Mouse (Mus musculus): ENCODE results near the gene Drg1. TPM values are rescaled to one million over a fixed set of nuclear protein-coding genes. Genes with fewer than 3 reads are reported as not detected.

The Drg1 gene
- total RNA-seq (2021), result 10 to 100 TPM; 92.5 to 93.4 TPM
- long read RNA-seq, transcript Drg1-201 (9 exons, 1,546 nt), result major isoform, 79 of 101 reads
- long read RNA-seq, partial matches to known transcripts, result 4 of 101 reads
- long read RNA-seq, other reads (novel, unspliced or antisense), result 18 of 101 reads

DNA sequence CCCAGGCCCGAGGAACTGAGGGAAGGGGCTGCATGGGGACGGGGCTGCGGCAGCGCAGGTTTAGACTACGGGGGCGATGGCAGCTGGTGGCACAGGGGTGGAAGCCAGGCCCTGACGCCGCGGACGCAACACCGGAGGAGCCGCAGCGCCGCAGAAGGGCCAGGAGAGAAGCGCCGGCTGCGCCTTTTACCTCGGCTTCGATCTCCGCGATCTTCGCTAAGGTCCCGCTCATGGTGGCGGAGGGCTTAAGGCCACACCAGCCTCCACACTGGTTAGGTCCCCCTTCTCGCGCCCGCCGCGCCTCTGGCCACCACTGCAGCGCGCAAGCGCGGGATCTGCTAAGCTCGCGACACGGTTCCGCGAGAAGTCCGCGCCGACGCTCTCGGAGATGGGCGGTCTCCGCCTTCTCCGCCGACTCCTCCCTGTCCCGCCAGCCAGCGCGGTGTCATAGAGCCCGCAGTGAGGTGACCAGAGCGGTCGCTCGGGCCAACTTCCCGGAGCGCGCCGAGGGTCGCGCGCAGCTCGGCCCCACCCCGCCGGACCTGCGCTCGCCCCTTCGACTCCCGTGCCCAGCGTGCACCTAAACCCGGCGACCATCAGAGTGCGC, at the start of gene Drg1:
Gene Drg1 (minus strand): TSS at position 337 of the 607 bp plus-strand sequence.
- peak; percentile 92 for DNase-seq (ENCODE audit: low spot score in 2 of 2)

DNA sequence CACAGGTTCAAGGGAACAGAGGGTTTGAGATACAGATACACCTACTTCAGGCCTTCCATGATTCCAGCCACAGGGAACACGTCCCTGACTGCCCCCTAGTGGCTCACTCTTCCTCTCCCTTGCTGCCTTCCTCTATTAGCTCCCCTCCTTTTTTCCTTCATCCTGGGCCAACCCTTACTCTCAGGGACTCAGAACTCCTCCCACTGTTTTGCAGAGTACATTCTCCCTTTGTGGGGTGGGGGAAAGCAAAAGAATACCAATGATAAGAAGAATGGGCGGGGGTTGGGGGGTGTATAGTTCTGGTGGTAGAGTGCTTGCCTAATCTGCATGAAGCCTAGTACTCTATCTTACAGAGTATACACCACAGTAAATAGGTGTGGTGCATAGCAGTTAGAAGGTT, 47.9 kb upstream of the Drg1 start:
- peak in 1 of 2 experiments; percentile 81 for DNase-seq (ENCODE audit: low spot score in 2 of 2)

DNA sequence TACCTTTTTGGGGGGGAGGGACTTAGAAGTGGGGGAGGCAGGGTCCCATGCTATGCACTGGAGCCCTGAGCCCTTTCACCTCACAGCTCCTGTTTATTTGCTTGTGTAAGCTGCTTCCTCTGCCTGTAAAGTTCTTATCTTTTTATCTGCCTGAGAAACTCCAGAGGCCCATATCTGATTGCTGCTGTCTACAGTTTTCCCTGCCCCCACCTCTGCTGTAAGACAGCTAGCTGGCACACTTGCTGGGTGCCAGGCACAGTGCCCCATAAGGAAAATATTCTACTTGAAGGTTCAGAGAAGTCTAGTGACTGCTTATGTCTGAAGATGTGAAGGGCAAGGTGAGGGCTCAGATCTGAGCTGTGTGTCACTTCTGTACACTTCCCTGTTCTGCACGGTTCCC, 47.1 kb upstream of the Drg1 start:
- no peak for DNase-seq (ENCODE audit: low spot score in 2 of 2)

DNA sequence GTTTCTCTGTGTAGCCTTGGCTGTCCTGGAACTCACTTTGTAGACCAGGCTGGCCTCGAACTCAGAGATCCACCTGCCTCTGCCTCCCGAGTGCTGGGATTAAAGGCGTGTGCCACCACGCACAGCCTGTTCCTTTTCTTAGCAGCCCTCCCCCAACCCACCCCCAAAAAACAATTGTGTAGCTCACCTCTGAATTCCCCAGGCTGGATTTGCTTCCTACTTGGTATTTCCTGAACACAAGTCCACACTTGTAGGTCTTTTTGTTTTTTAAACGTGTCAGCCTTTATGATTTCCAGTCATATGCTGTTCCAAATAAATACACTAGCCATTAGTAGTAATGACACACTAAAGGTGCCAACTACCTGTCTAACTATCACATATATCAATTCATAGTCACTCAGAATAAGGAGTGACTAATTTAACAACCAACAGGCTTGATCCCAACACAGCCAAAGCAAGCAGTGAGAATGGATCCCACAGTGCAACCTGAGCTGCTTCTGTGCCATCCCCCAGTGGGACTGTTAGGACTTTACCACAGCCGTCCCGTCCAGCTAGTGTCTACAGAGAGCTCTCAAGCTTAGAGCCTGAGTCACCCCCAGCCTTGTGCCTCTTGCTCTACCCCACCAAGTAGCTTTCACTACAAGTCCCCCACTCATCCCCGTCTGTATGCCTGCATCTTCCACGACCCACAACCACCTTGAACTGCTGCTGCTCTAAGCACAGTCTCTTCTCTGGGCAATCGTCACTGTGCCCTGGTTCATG, 45.6 kb upstream of the Drg1 start:
- DNase-seq (ENCODE audit: low spot score in 2 of 2), result no peak

DNA sequence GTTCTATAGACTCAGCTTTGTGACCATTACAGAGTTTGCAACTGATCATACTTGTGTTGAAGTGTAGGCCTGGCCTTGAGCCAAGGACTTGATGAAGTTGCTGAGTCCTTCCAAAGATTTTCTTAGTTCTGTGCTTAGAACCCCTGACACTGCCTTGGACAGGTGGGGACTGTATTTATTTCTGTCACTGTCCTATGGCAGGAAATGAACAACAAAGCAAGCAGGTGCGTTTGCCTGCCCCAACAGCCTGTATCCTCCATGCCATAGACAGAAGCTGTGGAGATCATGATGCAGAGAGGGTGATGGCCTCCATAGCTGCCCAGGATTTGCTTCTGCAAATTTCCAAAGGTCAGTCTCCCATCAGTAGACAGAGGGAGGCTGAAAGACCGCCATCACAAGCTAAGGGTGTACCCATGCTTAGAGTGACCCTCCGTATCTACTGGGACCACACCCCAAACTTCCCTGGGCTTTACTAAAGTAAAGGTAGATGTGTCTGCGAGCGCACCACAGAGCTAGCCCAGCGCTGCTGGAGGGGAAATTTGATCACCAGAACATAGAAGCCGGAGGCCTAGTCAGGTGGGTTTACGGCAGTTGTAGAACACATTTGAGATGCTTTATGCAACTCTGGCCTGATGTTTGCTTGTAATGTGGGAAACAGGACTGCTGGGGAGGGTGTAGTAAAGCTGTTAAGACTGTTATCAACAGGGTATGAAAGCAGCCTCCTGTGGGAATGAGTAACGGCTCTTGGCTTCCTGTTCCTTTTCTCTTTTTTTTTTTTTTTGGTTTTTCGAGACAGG, 44.8 kb upstream of the Drg1 start:
- DNase-seq (ENCODE audit: low spot score in 2 of 2), result no peak

DNA sequence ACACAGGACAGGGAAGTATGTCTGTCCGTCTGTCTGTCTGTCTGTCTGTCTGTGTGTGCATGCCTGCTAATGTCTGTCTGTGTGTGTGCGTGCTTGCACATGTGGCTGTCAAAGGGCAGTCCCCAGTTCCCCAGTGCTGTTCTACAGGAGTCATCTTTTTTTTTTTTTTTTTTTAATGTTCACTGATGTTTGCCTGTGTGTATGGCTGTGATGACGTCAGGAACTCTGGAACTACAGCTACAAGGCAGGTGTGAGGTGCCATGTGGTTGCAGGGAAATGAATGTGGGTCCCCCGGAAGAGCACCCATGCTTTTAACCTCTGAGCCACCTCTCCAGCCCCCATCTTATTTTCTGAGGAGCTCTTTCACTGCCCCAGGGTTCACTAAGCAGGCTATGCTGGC, 43.7 kb upstream of the Drg1 start:
- no peak for DNase-seq (ENCODE audit: low spot score in 2 of 2)

DNA sequence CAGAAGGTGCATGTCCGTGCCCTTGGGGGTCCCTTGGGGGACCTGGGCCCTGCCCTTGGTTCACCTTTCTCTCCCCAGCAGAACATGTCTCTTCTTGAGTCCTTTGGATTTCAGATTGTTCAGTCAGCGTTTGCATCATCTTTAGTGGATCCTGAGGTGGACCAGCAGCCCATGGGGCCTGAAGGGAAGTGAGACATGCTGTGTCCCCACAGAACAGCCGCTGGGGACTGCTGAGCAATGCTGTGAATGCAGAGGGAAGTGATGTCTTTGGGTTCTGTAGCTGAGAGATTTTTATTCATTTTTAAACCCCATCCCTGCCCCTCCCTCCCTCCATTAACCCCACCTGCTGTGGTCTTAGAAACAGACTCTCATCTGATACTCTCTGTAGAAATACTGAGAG, 41.7 kb upstream of the Drg1 start:
- no peak for DNase-seq (ENCODE audit: low spot score in 2 of 2)

DNA sequence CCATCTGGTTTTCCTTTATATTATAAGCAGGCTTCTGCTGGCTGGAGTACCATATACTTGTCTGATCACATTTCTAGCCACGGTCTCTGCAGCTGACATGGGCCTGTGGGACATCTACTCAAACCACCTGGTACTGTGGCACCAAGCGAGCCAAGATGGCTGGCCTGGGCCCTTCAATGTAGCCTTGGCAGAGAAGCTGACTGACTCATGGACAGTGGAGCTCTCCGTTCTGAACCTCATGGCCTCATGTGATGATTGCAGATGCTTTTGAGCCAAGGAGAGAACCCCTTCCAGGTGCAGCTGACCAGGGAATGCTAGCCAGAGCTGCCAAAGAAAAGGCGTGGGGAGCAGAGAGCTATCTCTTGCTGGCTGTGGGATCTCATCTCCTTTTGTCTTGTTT, 39.6 kb upstream of the Drg1 start:
- DNase-seq (ENCODE audit: low spot score in 2 of 2), result no peak

DNA sequence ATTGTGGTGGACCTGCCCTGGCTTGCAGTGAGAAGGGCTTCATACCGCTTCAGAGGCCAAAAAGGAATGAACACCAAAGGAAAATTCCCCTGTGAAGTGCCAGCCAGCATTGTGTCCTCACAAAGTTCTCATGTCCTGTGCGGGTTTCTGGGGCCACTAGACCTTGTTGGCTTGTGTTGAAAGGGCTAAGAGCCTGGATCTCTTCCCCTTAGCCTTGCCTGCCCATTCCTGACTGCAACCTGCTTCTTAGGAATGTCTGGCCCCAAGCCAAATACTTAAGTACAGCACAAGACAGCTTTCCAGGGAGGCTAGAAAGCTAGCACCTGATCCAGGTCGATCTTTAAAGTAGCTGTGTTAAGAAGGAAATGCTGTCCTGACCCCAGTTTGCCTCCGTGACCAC, 36.6 kb upstream of the Drg1 start:
- no peak for DNase-seq (ENCODE audit: low spot score in 2 of 2)

DNA sequence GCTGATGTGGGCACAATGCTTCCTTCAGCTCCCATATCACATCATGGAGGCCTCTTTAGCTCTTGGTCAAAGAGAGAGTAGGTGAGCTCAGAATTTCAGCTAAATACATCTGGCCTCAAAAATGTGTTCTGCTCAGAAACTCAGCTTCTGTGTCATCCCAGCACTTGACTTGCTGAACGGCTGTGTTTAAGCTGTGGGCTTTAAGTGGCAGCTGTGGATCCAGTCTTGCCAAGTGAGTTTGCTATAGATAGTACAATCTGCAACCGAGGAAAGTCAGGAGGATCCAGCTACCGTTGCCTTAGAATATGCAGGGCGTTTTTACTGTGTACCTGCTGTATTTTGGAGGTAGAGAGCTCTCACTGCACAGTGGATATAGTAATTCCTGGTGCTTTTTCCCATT, 36.2 kb upstream of the Drg1 start:
- DNase-seq (ENCODE audit: low spot score in 2 of 2), result peak in 1 of 2 experiments; percentile 51

DNA sequence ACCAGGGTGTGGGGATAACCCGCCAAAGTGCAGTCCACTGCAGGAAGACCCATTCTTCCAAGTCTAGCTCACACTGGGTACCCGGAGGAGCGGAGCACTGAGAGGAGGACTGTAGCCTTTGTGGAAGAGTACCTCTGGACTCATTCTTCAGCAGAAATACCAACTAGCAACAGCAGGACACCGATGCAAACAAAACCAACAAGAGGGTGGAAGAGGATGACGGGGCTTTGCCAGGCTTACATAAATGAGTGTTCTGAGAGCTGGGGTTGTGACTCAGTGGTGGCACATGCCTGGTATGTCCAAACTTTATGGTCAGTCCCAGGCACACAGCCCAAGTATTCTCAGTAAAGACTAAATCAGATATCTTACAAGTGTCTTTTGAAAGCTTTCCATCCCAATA, 34.9 kb upstream of the Drg1 start:
- no peak for DNase-seq (ENCODE audit: low spot score in 2 of 2)

DNA sequence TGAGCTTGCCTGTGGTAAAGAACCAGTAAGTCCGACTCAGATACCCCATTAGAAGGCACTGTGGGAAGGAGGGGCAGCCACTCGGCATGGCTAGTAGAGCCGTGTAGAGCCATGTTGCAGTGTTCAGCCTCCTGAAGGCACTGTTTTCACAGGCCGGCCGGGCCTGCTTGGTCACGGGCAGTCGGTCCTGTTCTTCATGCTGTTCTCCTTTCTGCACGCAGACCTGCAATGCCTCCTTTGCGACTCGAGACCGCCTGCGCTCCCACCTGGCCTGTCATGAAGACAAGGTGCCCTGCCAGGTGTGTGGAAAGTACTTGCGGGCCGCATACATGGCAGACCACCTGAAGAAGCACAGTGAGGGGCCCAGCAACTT, 32.6 kb upstream of the Drg1 start:
- DNase-seq (ENCODE audit: low spot score in 2 of 2), result no peak

DNA sequence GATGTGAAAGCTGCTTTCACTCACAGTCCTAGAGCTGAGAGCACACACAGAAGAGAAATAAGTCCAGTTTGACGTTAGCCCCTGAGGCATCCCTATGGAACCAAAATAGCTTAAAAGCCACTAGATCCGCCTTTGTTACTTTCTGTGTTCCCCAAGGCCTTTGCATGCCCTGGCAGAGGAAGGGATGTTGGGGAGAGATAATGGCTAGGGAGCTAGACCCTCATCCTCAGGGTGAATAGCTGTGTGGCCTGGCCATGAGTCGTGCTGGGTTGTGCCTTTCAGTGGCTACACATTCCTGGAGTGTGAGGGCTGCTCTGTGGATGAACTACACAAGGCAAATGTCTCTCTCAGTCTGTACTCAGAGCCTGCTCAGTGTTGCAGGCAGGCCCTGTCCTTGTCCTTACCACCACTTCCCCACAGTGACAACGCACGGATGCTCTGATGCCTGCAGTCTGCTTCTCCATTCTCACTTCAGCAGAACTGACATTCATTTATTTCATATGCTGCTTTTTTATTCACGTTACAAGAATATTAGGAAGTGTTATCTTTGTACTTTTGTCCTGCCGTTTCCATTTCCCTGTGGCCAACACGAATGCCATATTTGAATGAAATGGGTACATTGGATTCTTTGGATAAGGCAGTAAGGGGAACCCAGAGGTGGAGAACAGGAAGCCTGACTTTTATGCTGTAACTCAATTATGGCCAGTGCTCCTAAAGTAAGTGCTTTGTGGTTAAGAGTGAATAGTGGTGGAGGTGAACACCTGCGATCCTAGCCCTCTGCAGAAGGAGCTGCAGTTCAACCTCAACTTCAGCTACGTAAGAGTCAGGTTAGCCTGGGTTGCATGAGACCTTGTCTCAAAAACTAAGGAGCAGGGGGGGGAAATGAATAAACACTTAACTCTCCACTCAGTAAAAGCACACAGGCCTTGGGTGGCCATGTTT, 31.9 kb upstream of the Drg1 start:
- no peak for DNase-seq (ENCODE audit: low spot score in 2 of 2)

DNA sequence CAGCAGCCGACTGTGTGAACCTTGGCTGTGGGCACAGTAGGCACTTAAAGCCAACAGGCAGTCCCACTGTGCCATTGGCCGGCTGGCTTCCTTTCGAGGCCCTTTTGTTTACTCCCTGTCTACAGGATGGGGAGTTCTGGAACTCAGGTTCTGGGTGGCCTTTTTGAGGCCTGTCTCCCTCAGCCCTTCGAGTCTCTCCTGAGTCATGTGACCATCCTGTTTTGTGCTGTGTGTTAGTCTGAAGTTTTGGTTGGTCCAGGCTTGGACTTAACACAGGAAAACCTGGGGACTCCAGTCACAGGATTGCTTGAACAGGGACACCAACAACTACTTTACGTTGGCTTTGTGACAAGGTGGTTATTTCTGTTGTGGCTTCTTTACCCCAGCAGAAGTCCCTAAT, 29.8 kb upstream of the Drg1 start:
- DNase-seq (ENCODE audit: low spot score in 2 of 2), result no peak

DNA sequence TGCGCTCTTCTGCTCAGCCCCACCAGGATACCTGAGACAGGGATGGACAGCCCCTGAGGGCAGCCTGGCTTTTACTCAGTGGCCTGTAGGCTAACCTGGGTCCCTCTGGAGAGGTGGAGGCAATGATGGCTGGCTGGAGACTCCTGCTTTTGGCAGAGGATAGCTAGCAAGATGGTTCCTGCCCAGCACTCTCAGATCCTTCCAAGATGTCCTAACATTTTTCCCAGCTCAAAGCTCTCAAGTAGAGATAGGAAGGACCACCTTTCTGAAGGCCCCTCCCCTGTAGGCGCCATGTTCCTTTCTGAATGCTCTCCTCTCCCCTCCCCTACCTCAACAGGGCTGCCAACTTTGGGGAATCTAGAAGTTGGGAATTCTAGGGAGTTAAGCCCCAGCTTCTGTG, 28.4 kb upstream of the Drg1 start:
- DNase-seq (ENCODE audit: low spot score in 2 of 2), result no peak

DNA sequence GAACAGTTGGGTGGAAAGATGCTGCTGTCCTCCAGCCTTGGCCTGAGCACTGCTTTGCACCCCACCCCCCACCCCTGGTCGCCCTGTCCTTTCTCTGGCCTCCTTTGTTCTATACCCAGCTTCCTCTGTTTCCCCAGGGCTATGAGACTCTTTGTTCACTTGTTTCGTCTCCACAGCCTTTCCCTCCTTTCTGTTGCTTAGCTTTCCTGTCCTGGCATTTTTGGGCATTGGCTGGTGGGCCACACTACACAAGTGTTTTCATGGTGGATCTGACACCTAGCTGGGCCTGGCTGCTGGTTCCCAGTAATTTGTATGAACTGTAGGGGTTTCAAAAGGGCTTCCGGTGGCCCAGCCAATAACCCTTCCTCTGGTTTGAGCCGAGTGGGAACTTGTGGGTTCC, 27.1 kb upstream of the Drg1 start:
- no peak for DNase-seq (ENCODE audit: low spot score in 2 of 2)

DNA sequence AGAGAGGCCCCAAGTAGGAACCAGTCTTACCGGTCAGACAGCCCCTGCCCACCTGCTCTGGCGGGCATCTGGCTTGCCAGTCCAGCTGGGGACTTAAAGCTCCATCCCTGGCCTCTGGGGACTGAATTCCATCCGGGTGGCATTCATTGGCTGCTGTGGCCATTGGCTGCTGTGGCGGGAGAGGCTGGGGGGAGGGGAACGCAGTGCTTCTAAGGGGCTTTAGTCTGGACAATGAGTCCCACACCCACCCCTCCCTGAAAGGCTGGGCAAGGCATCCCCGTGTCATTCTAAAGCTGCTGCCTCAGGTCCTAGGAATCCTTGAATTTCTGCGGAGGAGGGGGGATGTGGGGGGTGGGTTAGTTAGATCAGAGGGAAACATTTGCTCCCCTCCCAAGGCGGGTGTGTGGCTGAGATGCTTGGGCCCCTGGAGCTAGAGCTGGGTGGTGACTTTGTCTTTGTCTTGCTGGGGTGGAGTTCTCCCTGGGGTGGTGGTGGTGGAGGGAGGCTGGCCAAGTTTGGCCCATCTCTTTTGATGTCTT, 26.6 kb upstream of the Drg1 start:
- no peak for DNase-seq (ENCODE audit: low spot score in 2 of 2)

DNA sequence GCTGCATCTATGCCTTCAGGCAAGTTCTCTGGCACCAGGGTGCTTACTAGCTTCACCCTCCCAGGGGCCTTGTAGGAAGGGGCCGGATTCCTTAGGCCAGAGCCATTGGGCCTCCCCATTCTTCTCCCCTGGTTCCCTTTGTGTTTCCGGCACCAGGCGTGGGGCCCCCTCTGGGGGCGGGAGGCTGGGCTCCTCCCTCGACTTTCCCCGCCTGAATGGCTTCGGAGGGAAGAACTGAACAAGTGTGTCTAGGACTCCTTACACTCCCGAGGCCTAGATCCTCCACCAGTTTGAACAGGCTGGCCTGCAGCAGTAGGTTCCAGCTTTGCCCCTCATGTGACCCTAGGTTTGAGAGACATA, 25.8 kb upstream of the Drg1 start:
- peak in 1 of 2 experiments; percentile 34 for DNase-seq (ENCODE audit: low spot score in 2 of 2)

DNA sequence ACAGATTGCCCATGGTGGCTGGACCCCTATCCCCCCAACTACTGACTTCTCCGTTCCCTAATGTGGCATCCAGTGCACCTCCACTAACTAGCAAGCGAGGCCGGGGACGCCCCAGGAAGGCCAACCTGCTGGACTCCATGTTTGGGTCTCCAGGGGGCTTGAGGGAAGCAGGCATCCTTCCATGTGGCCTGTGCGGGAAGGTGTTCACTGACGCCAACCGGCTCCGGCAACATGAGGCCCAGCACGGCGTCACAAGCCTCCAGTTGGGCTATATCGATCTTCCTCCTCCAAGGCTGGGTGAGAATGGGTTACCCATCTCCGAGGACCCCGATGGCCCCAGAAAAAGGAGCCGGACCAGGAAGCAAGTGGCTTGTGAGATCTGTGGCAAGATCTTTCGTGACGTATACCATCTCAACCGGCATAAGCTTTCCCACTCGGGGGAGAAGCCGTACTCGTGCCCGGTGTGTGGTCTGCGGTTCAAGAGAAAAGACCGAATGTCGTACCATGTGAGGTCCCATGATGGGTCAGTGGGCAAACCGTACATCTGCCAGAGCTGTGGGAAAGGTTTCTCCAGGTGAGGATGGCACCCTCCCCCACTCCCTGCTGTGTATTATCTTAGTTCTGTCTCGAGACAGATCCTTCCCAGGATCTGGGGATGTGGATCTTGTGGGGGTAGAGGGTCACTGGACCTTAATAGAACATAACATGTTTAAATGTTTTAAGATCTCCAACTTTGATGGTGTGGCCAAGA, 25.3 kb upstream of the Drg1 start:
- no peak for DNase-seq (ENCODE audit: low spot score in 2 of 2)
